Mouse (Mus musculus) limb, embryonic 14.5 days (tissue): ENCODE data around the gene Slc35f3. TPM values are rescaled to one million over a fixed set of nuclear protein-coding genes. Genes with fewer than 3 reads are reported as not detected.

ENCODE experiments used
- ATAC-seq: fragments of 200-750 bp; cut with Nextera tagmentation; 2 replicates; pipeline ENCODE4 v1.8.0; 2017; ENCODE audit warnings: low read depth, moderate number of reproducible peaks, moderate TSS enrichment; ENCODE audit not compliant: low FRiP score
- DNase-seq: peaks from one replicate; pipeline ENCODE4 v3.0.0-alpha.2; 2015; ENCODE audit warnings: low spot score
- H3K27ac ChIP-seq: fragments of 300-500 bp; sonication (generic); replicated peaks from 2 replicates; pipeline ENCODE4 v1.5.1; 2014; ENCODE audit warnings: low read depth, mild to moderate bottlenecking, low read length, moderate library complexity, mixed read lengths
- H3K27me3 ChIP-seq: fragments of 300-500 bp; sonication (generic); 2 replicates; pipeline ENCODE4 v1.6.1; 2014; ENCODE audit warnings: low read length, mixed read lengths; ENCODE audit not compliant: control insufficient read depth, insufficient read depth
- H3K36me3 ChIP-seq: fragments of 300-500 bp; sonication (generic); 2 replicates; pipeline ENCODE4 v1.6.1; 2014; ENCODE audit warnings: mild to moderate bottlenecking, low read length, moderate library complexity, mixed read lengths; ENCODE audit not compliant: control insufficient read depth, insufficient read depth
- H3K4me1 ChIP-seq: fragments of 300-500 bp; sonication (generic); 2 replicates; pipeline ENCODE4 v1.6.1; 2014; ENCODE audit warnings: antibody characterized with exemption, low read length, mixed read lengths; ENCODE audit not compliant: control insufficient read depth, insufficient read depth
- H3K4me2 ChIP-seq: fragments of 300-500 bp; sonication (generic); replicated peaks from 2 replicates; pipeline ENCODE4 v1.6.1; 2014; ENCODE audit warnings: low read depth, mild to moderate bottlenecking, low read length, moderate library complexity; ENCODE audit not compliant: severe bottlenecking
- H3K4me3 ChIP-seq: fragments of 300-500 bp; sonication (generic); replicated peaks from 2 replicates; pipeline ENCODE4 v1.5.1; 2014; ENCODE audit warnings: low read length
- H3K9ac ChIP-seq: fragments of 300-500 bp; sonication (generic); 2 replicates; pipeline ENCODE4 v1.6.1; 2014; ENCODE audit warnings: mild to moderate bottlenecking, low read depth, low read length, moderate library complexity; ENCODE audit not compliant: severe bottlenecking
- H3K9me3 ChIP-seq: fragments of 300-500 bp; sonication (generic); 2 replicates; pipeline ENCODE4 v1.6.1; 2016; ENCODE audit warnings: low read length; ENCODE audit not compliant: control insufficient read depth
- POLR2A ChIP-seq: fragments of 200-500 bp; IDR thresholded peaks from 2 replicates; pipeline ENCODE4 v1.8.0; 2012; ENCODE audit warnings: inconsistent platforms, mild to moderate bottlenecking, moderate library complexity, borderline replicate concordance; ENCODE audit not compliant: insufficient read depth, insufficient read length; ENCODE audit errors: extremely low read depth
- WGBS: fragments of 180-500 bp; shearing (Covaris S2); extraction: QIAGEN DNeasy Blood & Tissue Kit; methylation state at CpG from one replicate; pipeline ENCODE4 v1.1.7; 2014; 5-methylcytosine and 5-hydroxymethylcytosine counted together
- polyA plus RNA-seq, 2 experiments: library from polyadenylated mRNA; depleted of rRNA in 1 of 2; stranded (reverse) in 1 of 2; unstranded in 1 of 2; fragments of >200 nt; fragmentation: Nextera tagmentation in 1 of 2; extraction: Ambion mirVana in 1 of 2; gene quantifications; 2 replicates each; pipeline versions ENCODE4 v1.2.1 to v1.2.3; 2012 to 2014

Slc35f3 gene
- polyA plus RNA-seq, 2 experiments = 1.7 to 1.8 TPM

DNA sequence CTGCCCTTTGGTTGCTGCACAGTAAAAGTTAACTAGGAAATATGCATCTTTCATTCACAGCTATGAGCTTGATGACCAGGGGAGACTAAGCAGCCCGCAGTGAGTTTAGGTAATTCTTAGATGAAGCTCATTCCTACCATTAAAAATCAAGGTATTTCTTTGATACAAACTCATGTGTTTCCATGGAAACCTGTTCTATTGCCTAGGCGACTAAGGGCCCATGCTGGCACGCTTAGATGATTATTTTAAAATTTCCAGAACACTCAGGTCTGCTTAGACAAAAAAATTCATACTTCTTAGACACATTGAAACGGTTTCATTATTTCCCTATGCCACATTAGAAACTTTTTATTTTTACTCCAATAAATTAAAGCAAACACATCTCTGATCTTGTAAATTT is 106.7 kb downstream of the Slc35f3 start:
- Histone ChIP-seq H3K27me3 (no peaks in the 10 kb centered on the region), H3K4me3 (no peak overlapping the region), H3K9ac (no peak overlapping the region), H3K4me2 (no peak overlapping the region), H3K27ac (no peak overlapping the region), H3K36me3 (no peaks in the 10 kb centered on the region), H3K9me3 (no peaks in the 10 kb centered on the region), H3K4me1 (no peaks in the 10 kb centered on the region)
- 77% methylated on average over 4 of the region's 4 CpGs for WGBS
- no peak for DNase-seq
- ATAC-seq = no peak
- TF ChIP-seq POLR2A = no peak

DNA sequence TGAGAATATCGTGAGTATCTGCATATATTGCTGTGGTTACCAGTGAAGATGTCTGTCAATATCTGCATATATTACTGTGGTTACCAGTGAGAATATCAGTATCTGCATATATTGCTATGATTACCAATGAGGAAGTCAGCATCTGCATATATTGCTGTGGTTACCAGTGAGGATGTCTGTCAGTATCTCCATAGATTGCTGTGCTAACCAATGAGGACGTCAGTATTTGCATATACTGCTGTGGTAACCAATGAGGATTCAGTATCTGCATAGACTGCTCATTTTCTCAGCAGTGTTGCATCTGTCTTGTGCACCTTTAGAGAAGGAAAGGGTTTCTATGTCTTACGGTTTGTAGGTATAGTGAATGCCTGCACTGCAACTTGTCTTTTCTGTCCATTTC is 122.5 kb downstream of the Slc35f3 start:
- Histone ChIP-seq H3K4me2 (no peak overlapping the region), H3K9me3 (no peaks in the 10 kb centered on the region), H3K4me1 (peaks cover 10% of the 10 kb centered on the region), H3K9ac (no peak overlapping the region), H3K36me3 (peaks cover 9% of the 10 kb centered on the region), H3K27me3 (no peaks in the 10 kb centered on the region), H3K4me3 (no peak overlapping the region), H3K27ac (no peak overlapping the region)
- ATAC-seq = no peak
- TF ChIP-seq POLR2A = no peak
- DNase-seq = no peak
- 71% methylated on average over 3 of the region's 3 CpGs for WGBS

DNA sequence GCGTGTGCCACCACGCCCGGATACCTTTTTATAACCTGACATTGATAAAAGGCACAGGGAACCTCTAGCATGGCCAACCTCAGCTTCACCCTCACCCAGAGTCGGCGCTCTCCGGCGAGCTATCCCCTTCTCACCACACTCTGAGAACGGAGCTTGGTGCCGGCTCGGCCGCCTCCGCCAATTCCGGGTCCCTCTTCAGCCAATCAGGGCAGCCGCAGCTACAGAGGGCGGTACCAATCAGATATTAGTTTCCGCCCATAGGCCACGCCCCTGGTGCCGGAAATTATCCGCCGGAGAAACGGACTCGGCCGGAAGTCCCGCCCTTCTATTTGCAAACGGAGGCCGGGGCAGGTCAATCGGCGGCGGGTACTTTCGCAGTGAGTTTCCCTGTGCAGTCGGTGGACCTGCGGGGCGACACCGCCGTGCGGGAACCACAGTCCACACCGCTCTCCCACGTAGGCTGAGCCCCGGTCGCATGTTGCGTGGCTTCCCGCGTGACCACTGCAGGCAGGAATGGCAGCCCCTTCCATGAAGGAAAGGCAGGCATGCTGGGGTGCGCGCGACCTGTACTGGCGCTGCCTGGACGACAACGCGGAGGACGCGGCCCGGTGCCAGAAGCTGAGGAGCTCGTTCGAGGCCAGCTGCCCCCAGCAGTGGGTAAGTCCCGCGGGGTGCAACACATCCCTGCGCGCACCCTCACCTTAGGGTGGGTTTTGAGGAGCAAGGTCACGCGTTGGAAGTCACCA is 124.0 kb downstream of the Slc35f3 start, which contains the start of gene Coa6:
Gene Coa6 (plus strand): TSS at position 342 of the 746 bp plus-strand sequence.
- Histone ChIP-seq H3K27ac (peak within 1 kb of the TSS; percentile 70), H3K36me3 (peaks cover 24% of the 10 kb centered on the region), H3K4me3 (peak within 1 kb of the TSS; percentile 74), H3K4me1 (peaks cover 10% of the 10 kb centered on the region), H3K27me3 (no peaks in the 10 kb centered on the region), H3K9ac (peak within 1 kb of the TSS; percentile 83), H3K9me3 (no peaks in the 10 kb centered on the region), H3K4me2 (peak within 1 kb of the TSS; percentile 89)
- DNase-seq (peak; percentile 98), ATAC-seq (peak; percentile 99)
- 0 out of 2 replicates have a peak, but pooled peaks have one; percentile 17 for TF ChIP-seq POLR2A
- under 1% methylated on average over 61 of the region's 61 CpGs for WGBS

DNA sequence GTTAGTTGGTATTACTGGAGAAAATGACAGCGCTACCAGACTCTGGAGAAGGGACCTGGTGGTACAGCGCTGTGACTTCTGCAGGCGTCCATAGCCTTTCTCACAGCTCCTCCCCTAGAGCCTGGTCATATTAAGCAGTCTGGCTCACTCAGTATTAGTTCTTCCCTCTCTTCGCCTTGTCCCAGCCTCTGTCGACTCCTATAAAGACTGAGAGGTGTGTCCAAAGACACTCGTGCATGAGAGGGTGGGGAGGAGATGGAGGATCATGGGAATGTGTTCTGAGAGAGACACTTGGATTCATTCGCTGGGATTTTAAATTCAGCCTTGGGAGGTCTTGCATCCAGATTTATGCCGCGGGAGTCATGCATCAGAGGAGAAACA is 124.6 kb downstream of the Slc35f3 start:
- Histone ChIP-seq H3K9ac (peak overlapping the region; percentile 83), H3K27me3 (no peaks in the 10 kb centered on the region), H3K4me2 (peak overlapping the region; percentile 89), H3K4me1 (peaks cover 10% of the 10 kb centered on the region), H3K36me3 (peaks cover 29% of the 10 kb centered on the region), H3K9me3 (no peaks in the 10 kb centered on the region), H3K4me3 (peak overlapping the region; percentile 74), H3K27ac (peak overlapping the region; percentile 70)
- ATAC-seq = peak; percentile 13
- no peak for TF ChIP-seq POLR2A
- DNase-seq = peak; percentile 27
- WGBS = 4% methylated on average over 9 of the region's 9 CpGs

DNA sequence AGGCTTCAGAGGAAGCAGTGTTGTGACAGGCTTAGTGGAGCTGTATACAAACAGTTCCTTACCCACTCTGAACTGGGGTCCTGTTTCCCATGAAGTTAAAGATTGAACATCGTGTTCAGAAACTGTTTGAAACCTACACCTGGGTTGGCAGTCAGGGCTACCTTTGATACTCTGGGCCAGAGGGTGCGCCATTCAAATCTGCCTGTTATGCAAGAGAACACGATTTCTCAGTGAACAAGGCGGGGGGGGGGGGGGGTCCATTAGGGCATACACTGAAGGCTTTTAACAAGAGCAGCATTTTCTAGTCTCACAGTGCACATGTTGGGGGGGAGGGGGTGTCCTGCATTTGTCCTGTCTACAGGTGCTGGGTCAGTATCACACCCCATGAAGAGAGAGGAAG is 125.8 kb downstream of the Slc35f3 start:
- no peaks in the 10 kb centered on the region for H3K27me3 ChIP-seq
- no peak for DNase-seq
- H3K9me3 ChIP-seq = no peaks in the 10 kb centered on the region
- H3K4me2 ChIP-seq = no peak overlapping the region
- peaks cover 42% of the 10 kb centered on the region for H3K36me3 ChIP-seq
- no peak for ATAC-seq
- H3K9ac ChIP-seq = no peak overlapping the region
- 90% methylated on average over 4 of the region's 4 CpGs for WGBS
- no peak for TF ChIP-seq POLR2A
- H3K4me3 ChIP-seq = no peak overlapping the region
- H3K27ac ChIP-seq = no peak overlapping the region
- peaks cover 10% of the 10 kb centered on the region for H3K4me1 ChIP-seq
